Mouse (Mus musculus) monocyte, adult 5-6 weeks (primary cell): Measurements from ENCODE around the gene Cln6. TPM values are rescaled to one million over a fixed set of nuclear protein-coding genes. Genes with fewer than 3 reads are reported as not detected.
A peak's percentile ranks its signal among the peaks of the same experiment; 100 is the strongest.
"Not testable (repeated sequence)": the region's sequence is repeated elsewhere in the genome, so short reads cannot be mapped to it uniquely, and the experiment has no call there.

Experiments used
- ATAC-seq: fragments of 153-309, 156-312 bp; replicated peaks from 2 replicates; pipeline ENCODE4 v1.8.0; 2017; ENCODE audit warnings: mild to moderate bottlenecking; ENCODE audit not compliant: low TSS enrichment, insufficient number of reproducible peaks, severe bottlenecking, poor library complexity, low FRiP score
- total RNA-seq: library from RNA; stranded (forward); fragments of 200-1000, 200-491, 200-594 nt; gene quantifications from 3 replicates; pipeline ENCODE4 v1.2.3, GENCODE M21; 2017

Gene Cln6
- 4.7 to 8.7 TPM (median 6.7 TPM) in 3 replicates for total RNA-seq

DNA sequence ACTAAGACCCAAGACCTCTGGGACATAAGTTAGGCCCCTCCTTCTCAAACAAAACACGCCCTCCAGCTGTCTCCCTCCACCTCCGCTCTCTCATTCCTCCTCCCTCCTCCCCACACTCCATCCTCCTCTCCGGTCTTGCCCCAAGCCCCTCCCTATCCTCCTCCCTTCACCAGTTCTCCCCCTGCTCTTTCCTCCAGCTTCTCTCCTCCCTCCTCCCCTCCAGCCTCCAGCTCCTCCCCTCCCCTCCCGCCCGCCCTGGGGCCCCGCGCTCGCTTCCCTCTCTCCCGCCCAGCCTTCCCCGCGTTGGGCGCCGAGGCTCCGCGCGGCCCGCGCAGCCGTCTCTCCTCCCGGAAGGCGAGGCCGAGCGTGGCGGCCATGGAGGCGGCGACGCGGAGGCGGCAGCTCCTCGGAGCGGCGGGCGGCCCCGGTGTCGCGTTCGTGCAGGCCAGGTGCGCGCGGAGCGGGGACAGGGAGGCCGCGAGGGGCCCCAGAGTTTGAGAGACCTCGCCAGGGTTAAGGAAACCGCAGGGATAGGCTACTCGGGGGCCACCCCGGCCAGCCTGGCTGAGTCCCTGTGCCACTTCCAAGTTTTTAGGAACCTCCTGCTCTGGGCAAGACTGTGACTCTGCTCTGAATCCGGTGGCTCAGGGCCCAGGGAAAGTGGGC lies at the start of gene Cln6:
Cln6 (plus strand) TSS at position 280 of the 666 bp plus-strand sequence.
- ATAC-seq, result peak; percentile 80

DNA sequence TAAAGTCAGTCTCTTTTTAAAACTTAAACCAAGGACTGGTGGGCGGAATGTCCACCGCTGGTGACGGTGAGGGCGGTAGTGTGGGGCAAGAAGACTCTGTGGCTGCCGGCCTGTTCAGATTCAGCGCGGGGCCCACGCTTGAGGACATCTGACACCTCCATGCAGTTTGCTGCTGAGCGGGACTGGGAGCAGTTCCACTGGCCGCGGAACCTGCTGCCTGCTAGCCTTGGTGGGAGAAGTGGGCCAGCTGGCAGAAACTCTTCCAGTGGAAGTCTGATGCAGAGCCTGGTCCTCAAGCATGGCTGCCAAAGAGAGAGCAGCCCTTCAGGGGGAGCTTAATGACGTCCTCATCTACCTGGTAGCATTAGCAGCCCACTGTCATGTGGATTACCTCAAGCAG lies 48.7 kb upstream of the Cln6 start:
- ATAC-seq, result no peak

DNA sequence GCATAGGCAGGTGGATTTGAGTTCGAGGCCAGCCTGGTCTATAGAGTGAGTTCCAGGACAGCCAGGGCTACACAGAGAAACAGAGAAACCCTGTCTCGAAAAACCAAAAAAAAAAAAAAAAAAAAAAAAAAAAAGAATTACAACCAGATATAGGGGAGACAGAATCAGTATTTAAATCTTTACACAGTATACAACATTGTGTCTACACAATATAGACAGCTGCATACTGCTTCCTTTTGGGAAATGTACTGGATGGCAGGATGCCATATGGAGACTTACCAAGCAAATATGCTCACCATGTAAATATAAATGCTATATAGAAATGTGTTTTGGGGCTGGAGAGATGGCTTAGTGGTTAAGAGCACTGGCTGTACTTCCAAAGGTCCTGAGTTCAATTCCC lies 39.4 kb upstream of the Cln6 start:
- not testable (repeated sequence) for ATAC-seq

DNA sequence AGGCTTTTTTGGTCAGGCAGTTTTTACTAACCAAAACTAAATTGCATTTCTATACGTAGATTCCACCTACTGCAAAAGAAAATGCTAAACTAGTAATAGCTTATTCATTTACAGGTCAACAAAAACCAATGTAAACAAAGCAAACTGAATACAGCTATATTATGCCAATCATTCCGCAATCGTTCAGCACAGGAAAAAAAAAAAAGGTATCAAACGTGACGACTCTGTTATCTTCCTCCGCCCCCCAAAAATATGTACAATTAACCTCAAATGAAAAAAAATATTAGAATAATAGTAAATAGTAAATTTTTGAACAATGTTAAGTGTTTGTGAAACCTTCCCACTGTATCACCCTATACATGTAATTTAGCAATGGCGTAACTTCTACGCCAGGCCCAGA lies 28.5 kb upstream of the Cln6 start:
- no peak for ATAC-seq

GRCm38 (mm10) chr9:62810543-62811515 lies 27.8 kb upstream of the Cln6 start:
- peak; percentile 41; the same call in 1 of the 2 replicates for ATAC-seq

DNA sequence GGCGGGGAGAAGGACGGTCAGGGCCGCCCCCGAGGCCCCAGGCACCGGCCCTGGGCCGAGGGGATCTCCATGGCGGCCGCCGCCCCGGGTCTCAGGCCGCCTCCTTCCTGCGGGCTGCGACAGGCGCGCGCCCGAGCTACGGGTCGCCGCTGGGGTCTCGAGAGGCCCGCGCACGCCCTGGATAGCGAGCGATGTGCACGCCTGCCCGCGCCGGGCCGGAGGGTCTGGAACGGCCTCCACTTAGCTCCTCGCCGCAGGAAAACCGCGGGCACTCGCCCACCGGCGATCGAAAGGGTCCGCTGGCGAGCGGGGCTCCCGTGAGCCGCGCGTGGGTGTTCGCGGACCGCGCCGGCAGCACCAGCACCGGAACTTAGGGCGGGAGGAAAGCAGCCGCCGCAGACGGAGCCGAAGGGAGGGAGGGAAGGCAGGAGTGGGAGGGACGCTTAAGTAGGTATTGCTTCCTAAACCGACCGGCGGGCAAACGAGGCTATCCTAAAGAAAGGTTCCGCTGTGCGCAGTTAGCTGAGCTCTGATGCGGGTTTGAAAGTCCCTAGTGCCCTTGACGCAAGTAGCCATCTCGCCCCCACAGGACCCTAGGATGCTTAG lies 27.0 kb upstream of the Cln6 start, which contains the start of gene Fem1b:
Fem1b (minus strand) TSS at position 419 of the 606 bp plus-strand sequence.
- ATAC-seq, result peak; percentile 96

DNA sequence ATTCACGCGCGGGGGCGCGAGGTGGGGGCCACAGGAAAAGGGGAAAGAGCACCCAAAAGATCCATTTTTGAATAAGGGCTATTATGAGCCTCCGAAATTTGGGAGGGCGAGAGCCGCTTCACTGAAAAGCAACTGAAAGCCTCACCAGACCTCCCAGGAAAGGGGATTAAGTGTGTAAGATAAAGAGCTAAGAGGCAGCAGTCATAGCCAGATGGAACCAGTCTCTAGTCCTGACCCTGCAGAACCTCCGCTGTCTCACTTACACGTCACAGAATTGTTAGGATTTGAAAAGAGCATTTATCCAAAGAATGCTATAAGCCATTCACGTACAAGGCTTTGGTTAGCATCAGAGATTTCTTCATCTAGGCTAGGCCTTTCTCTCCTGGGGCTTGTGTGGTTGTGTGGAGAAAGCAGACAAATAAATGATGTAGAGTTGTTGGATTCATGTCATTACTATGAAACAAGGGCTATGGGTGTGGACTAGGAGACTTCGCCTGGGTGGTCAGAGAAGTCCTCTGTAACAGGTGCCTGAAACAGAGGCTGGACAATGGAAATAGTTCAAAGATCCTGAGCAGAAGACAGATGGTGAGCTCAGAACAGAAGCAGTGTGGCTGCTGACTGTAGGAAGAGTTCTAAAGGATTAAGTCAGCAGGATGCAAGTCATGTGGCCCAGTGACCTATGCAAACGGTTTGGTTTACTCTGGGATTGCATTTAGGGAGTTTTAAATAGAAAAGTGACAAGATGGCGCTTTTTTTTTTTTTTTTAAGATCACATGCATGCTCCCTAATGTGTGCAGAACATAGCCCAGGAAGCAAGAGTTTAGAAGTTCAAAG lies 26.2 kb upstream of the Cln6 start:
- ATAC-seq, result no peak

- ATAC-seq, result no peak
Observed at GRCm38 (mm10) chr9:62814751-62815150, 23.8 kb upstream of the Cln6 start.

GRCm38 (mm10) chr9:62816323-62817098 lies 22.1 kb upstream of the Cln6 start:
- ATAC-seq, result no peak

DNA sequence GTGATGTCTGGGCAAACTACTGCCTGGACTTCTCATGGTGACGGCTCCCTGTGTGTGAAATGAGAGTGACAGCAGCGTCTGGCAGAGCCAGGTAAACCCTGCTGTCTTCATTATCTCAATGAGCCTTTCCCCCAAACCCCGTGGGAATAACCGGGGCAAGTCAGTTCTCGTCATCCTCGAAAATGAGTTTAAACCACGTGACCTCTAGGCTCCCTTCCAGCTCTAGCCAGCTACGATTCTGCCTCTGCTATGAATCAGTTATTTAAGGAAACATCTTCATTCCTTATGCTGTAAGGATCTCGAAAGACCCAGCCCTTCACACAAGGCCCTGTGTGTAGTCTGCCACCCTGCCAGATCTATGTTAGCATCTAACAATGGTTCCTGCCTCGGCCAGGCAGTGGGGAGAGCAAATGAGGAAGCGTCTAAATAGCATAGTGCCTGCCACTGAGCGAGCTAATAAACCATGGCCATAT lies 21.4 kb upstream of the Cln6 start:
- no peak for ATAC-seq

DNA sequence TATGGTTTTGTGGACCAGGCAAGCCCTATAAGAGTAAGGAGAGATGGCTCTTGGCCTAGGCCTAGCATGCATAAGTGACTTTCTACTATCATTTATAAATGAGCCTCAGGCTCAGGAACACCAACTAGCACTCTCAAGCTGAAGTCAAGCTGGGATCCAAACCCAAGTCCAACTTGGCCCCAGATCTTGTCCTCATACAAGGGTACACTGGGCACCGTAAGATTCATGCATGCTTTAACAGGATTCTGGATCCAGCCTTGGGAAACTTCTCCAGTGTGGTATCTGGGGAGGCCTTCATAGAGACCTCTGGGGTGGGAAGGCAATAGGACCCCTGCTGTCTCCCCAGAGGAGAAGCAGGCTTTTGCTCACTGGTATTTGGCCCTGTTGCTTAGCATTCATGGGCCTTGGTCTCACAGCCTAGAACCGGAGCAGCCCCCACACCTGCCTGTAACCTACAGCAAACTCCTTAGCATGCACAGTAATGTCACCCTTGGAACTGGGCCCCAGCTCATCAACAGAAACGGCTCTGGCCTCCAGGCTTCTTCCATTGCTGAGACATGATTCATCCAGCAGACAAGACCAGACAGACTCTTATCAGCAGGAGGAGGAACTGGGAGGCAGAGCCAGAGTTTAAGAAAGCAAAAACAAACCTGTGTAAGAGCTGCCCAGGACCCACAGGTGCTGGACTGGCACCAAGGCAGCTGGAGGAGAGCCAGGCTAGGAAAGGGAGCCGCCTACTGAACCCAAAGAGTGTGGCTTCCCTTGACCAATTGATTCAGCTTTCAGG lies 20.6 kb upstream of the Cln6 start:
- no peak for ATAC-seq

DNA sequence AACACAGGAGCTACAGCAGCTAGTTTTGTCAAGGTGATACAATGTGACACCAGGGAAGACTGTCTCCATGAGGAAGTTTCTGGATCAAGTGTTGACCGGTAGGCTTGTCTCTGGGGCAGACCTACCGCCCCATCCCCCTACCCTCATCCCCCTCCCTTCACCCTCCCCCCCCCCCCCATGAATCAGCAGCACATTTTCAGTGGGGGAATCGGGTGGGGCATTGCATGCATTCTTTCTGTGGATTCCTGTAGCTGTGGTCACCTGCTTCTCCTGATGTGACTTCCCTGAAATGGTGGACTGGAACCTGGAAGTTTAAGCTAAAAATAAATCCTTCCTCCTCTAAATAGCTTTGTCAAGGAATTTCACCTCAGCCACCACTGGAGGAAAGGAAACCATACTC lies 19.1 kb upstream of the Cln6 start:
- ATAC-seq, result no peak

DNA sequence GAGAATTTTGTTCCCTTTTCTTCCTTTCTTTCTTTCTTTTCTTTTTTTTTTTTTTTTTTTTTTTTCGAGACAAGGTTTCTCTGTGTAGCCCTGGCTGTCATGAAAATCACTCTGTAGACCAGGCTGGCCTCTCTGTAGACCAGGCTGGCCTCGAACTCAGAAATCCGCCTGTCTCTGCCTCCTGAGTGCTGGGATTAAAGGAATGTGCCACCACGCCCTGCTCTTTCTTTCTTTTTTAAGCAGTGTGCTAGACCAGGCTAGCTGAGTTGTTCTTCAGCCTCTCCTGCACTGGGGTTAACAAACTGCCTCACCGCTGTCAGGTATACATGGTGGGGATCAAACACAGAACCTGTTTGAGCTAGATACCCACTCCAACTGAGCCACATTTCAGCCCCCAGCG lies 18.7 kb upstream of the Cln6 start:
- not testable (repeated sequence) for ATAC-seq

GRCm38 (mm10) chr9:62820829-62821228 lies 17.8 kb upstream of the Cln6 start:
- ATAC-seq, result no peak

- ATAC-seq, result no peak
Observed at GRCm38 (mm10) chr9:62821811-62822210, 16.8 kb upstream of the Cln6 start.

- no peak for ATAC-seq
Observed at GRCm38 (mm10) chr9:62825791-62826393, 12.7 kb upstream of the Cln6 start.

DNA sequence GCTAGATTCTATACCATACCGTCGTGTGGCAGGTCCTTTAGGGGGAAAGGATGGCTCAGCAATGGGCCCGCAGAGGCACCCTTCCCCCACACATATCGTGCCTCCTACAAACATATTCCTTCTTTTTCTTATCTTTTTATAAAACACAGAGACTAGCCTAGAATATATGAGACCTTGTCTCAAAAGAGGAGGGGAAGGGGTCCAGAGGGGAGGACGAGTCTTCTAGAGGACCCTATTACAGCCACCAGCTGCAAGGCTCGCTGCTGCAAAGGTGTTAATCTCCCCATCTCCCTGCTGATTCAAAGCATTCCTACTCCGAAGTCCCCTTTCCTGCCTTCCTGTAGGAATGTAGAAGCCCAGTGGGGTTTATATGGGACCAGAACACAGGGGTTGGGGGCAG lies 12.1 kb upstream of the Cln6 start:
- ATAC-seq, result no peak
